Mouse (Mus musculus): ENCODE measurements around the gene Coro2b. TPM values are rescaled to one million over a fixed set of nuclear protein-coding genes. Genes with fewer than 3 reads are reported as not detected.

Coro2b gene
- polyA plus RNA-seq, 1 experiment from 2014 or later, result 32.5 TPM

DNA sequence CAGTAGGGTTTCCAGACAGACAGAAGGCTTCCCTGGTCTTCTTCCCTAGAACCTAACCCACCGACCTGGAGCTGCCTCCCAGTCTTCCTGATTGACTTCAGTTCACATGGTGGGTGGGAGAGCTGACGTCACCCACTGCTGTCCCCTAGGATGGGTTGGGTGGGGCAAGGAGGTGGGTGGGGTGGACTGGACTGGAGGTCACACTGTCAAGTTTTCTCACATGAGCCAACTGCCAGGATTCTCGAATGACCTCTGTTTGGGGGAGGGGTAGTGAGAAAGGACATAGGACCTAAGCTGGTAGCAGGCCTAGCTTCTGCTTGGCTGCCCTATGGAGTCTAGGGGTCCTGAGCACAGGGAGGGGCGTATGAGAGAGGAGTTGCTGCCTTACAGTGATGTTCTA lies 36.8 kb downstream of the Coro2b start:
- Histone ChIP-seq H3K4me3 (ENCODE audit: low read depth, low read length) (no peak overlapping the region), H3K36me3 (ENCODE audit: control insufficient read depth, insufficient read depth, low read length) (no peaks in the 10 kb centered on the region), H3K27me3 (ENCODE audit: control insufficient read depth, insufficient read depth, low read length) (no peaks in the 10 kb centered on the region), H3K9ac (replicated peaks; ENCODE audit: low read depth, low read length) (no peak overlapping the region), H3K9me3 (ENCODE audit: control insufficient read depth, low read length) (no peaks in the 10 kb centered on the region), H3K4me1 (ENCODE audit: control insufficient read depth, insufficient read depth, low read length) (peaks cover 4% of the 10 kb centered on the region; the same call in 1 of the 2 replicates), H3K27ac (ENCODE audit: low read depth, low read length) (no peak overlapping the region), H3K4me2 (ENCODE audit: low read depth, low read length) (no peak overlapping the region)
- no peak for ATAC-seq (ENCODE audit: low read depth)
- WGBS, result 81% methylated on average over 4 of the region's 4 CpGs

DNA sequence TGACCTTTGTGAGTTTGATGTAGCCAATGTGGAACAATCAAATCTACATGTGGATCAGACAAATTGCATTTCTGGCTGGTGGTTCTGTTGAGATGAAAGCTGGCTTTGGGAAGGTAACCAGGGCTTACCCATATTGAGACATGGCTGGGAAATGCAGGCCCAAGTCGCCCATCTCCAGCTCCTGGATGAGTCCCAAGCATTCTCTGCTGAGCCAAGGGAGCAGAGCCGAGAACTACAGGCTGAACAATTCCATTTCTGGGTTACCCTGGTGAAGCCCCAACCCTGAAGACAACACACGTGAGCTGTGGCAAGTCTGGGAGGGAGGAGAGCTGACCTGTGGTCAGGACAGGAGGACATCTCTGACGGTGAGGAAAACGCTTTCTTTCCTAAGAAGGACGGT lies 37.9 kb downstream of the Coro2b start:
- WGBS, result 89% methylated on average over 6 of the region's 6 CpGs
- H3K4me2 ChIP-seq (ENCODE audit: low read depth, low read length), result no peak overlapping the region

DNA sequence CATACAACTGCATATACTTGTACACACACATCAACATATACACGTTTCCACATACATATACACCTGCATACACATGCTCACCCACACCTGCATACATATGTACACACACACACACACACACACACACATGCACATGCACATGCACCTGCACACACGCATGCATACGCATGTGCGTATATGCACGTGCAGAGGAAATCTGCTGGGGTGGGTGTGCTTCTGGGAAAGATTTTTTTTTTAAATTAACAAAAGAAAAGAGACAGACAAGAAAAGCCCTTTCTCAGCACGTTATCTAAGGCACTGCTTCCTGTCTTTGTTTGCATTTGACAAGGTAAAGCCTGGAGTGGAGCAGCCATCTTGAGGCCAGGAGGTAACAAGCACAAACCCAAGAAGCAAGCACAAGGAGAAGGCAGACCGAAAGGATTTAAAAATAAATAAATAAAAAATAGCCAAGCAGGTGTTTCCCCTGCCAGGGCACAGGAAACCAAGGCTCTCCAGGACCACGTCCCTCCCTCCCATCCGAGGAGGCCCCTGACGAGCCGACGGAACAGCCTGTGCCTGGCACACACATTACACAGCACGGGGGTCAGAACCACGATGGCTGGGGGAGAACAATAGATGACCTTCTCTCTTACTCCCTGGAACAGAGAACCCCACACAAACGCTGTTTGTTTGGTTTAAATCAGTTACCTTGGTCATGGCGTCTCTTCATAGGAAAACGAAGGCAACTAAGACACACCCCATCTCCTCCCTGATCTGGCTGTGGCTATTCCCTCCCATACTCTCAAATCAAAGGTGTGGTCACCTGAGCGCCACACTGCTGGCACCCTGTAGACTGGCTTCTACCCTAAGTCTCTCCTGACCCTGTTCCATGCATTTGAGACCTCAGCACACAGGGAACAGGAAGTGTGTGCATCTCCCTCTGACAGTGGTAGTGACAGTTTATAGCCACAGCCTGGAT lies 39.4 kb downstream of the Coro2b start:
- WGBS, result 63% methylated on average over 18 of the region's 18 CpGs
- H3K4me2 ChIP-seq (ENCODE audit: low read depth, low read length), result no peak overlapping the region
- H3K27ac ChIP-seq (ENCODE audit: low read depth, low read length), result peak overlapping the region; percentile 13; the same call in 1 of the 2 replicates
- H3K36me3 ChIP-seq (ENCODE audit: control insufficient read depth, insufficient read depth, low read length), result no peaks in the 10 kb centered on the region
- no peak overlapping the region for H3K9ac ChIP-seq (replicated peaks; ENCODE audit: low read depth, low read length)
- H3K27me3 ChIP-seq (ENCODE audit: control insufficient read depth, insufficient read depth, low read length), result no peaks in the 10 kb centered on the region
- no peak for ATAC-seq (ENCODE audit: low read depth)
- no peaks in the 10 kb centered on the region for H3K9me3 ChIP-seq (ENCODE audit: control insufficient read depth, low read length)
- no peak overlapping the region for H3K4me3 ChIP-seq (ENCODE audit: low read depth, low read length)
- H3K4me1 ChIP-seq (ENCODE audit: control insufficient read depth, insufficient read depth, low read length), result peaks cover 4% of the 10 kb centered on the region; the same call in 1 of the 2 replicates

More for the DNA sequence above, 37.9 kb downstream of the Coro2b start:
- no peak for ATAC-seq (ENCODE audit: low read depth)
- H3K9me3 ChIP-seq (ENCODE audit: control insufficient read depth, low read length), result no peaks in the 10 kb centered on the region
- H3K4me1 ChIP-seq (ENCODE audit: control insufficient read depth, insufficient read depth, low read length), result peaks cover 4% of the 10 kb centered on the region; the same call in 1 of the 2 replicates
- no peak overlapping the region for H3K27ac ChIP-seq (ENCODE audit: low read depth, low read length)
- no peak overlapping the region for H3K9ac ChIP-seq (replicated peaks; ENCODE audit: low read depth, low read length)
- no peak overlapping the region for H3K4me3 ChIP-seq (ENCODE audit: low read depth, low read length)
- H3K36me3 ChIP-seq (ENCODE audit: control insufficient read depth, insufficient read depth, low read length), result no peaks in the 10 kb centered on the region
- H3K27me3 ChIP-seq (ENCODE audit: control insufficient read depth, insufficient read depth, low read length), result no peaks in the 10 kb centered on the region

DNA sequence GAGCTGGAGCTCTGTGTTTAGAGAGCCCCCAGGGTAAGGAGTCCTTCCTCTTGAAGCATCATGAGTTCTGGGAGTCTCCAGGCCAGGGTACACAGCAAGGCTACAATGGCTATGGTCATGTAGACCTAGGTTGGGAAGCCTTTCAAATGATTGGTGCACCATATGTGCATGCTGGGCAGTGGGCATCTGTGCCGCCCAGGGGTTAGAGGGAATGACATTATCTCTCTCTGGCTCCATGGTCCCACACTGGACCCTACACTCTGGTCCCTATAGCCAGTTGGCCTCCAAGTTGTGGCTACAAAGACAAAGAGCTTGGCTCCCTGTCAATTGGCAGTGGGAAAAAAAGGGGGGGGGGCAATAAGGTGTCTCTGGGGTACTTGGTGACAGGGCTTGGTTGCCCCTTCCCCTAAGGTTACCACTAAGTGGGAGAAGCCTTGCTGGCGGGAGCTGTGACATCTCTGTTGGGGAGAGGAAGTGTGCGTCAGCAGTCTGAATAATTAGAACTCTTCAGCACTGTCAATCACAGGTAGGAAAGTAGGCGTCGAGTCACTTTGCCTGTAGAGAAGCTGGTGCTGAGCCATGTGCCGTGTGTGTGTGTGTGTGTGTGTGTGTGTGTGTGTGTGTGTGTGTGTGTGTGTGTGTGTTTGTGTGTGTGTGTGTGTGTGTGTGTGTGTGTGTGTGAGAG lies 44.4 kb downstream of the Coro2b start:
- no peaks in the 10 kb centered on the region for H3K27me3 ChIP-seq (ENCODE audit: control insufficient read depth, insufficient read depth, low read length)
- WGBS, result 78% methylated on average over 6 of the region's 6 CpGs
- no peak for ATAC-seq (ENCODE audit: low read depth)

DNA sequence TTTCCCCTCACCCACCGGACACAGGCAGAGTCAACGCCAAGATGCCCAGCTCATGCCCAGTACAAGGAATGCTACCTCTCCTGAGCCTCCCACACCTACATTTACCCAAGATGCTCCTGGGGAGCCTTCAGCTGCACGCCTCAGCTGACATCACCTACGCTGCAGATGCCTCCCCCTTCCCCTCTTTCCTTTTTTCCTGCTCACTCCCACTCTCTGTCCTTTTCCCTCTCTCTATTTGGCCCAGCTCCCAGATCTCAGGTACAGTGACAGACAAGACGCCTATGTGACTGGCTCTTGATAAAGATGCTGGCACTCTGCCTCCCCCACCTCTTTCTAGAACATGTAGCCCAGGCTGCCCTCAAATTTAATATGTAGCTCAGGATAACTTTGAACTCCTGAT lies 45.2 kb downstream of the Coro2b start:
- no peaks in the 10 kb centered on the region for H3K36me3 ChIP-seq (ENCODE audit: control insufficient read depth, insufficient read depth, low read length)
- no peak overlapping the region for H3K9ac ChIP-seq (replicated peaks; ENCODE audit: low read depth, low read length)
- H3K4me1 ChIP-seq (ENCODE audit: control insufficient read depth, insufficient read depth, low read length), result 0 out of 2 replicates have a peak, but pooled peaks cover 2% of the 10 kb centered on the region
- H3K27ac ChIP-seq (ENCODE audit: low read depth, low read length), result no peak overlapping the region
- H3K4me2 ChIP-seq (ENCODE audit: low read depth, low read length), result no peak overlapping the region
- H3K9me3 ChIP-seq (ENCODE audit: control insufficient read depth, low read length), result no peaks in the 10 kb centered on the region
- H3K27me3 ChIP-seq (ENCODE audit: control insufficient read depth, insufficient read depth, low read length), result no peaks in the 10 kb centered on the region
- ATAC-seq (ENCODE audit: low read depth), result no peak
- 89% methylated on average over 5 of the region's 5 CpGs for WGBS
- no peak overlapping the region for H3K4me3 ChIP-seq (ENCODE audit: low read depth, low read length)

More for the DNA sequence above, 44.4 kb downstream of the Coro2b start:
- Histone ChIP-seq H3K9ac (replicated peaks; ENCODE audit: low read depth, low read length) (no peak overlapping the region), H3K9me3 (ENCODE audit: control insufficient read depth, low read length) (no peaks in the 10 kb centered on the region), H3K36me3 (ENCODE audit: control insufficient read depth, insufficient read depth, low read length) (no peaks in the 10 kb centered on the region), H3K27ac (ENCODE audit: low read depth, low read length) (no peak overlapping the region), H3K4me3 (ENCODE audit: low read depth, low read length) (no peak overlapping the region), H3K4me2 (ENCODE audit: low read depth, low read length) (no peak overlapping the region), H3K4me1 (ENCODE audit: control insufficient read depth, insufficient read depth, low read length) (no peaks in the 10 kb centered on the region)

DNA sequence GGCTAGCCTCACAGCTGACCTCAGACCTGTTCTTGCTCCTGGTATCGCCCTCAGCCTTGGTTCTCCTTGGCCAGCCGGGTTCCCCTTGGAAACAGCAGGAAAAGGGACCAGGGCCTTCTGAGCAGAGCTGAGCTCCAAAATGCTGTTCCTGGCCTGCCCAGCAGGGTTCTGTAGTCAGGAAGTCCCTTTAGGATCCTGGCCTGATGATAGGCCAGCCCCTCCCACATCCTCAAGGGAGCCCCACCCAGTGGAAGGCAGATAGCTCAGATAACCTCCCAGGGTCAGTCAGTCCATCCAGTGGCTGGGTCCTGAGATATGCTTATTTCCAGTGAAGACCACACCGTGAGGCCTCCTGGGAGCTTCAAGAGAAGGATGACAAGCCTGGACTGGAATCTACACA lies 45.7 kb downstream of the Coro2b start:
- no peaks in the 10 kb centered on the region for H3K27me3 ChIP-seq (ENCODE audit: control insufficient read depth, insufficient read depth, low read length)
- no peak overlapping the region for H3K4me2 ChIP-seq (ENCODE audit: low read depth, low read length)
- 65% methylated on average over 3 of the region's 3 CpGs for WGBS
- H3K4me1 ChIP-seq (ENCODE audit: control insufficient read depth, insufficient read depth, low read length), result 0 out of 2 replicates have a peak, but pooled peaks cover 2% of the 10 kb centered on the region
- H3K27ac ChIP-seq (ENCODE audit: low read depth, low read length), result no peak overlapping the region
- no peak overlapping the region for H3K9ac ChIP-seq (replicated peaks; ENCODE audit: low read depth, low read length)
- no peak for ATAC-seq (ENCODE audit: low read depth)
- no peaks in the 10 kb centered on the region for H3K36me3 ChIP-seq (ENCODE audit: control insufficient read depth, insufficient read depth, low read length)
- no peak overlapping the region for H3K4me3 ChIP-seq (ENCODE audit: low read depth, low read length)
- H3K9me3 ChIP-seq (ENCODE audit: control insufficient read depth, low read length), result no peaks in the 10 kb centered on the region

DNA sequence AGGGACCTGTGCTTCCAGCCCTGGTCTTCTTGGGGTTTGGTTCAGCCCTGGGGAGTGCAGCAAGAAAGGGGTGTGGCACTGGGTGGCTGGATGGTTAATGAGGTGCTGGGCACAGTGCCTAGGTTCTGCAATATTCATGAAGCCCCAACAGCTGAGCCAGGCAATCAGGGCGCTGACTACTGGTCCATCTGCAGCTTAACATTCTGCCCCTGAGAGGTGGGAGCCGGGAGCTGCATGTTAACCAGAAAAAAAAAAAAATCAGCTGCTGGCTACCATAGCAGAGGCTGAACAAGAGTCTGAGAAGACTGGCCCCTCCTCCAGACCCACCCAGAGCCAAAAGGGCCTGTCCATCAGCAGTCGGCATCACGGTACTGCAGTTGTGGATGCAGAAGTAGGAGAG lies 52.7 kb downstream of the Coro2b start:
- H3K4me1 ChIP-seq (ENCODE audit: control insufficient read depth, insufficient read depth, low read length), result 0 out of 2 replicates have a peak, but pooled peaks cover 5% of the 10 kb centered on the region
- H3K4me3 ChIP-seq (ENCODE audit: low read depth, low read length), result no peak overlapping the region
- no peak overlapping the region for H3K4me2 ChIP-seq (ENCODE audit: low read depth, low read length)
- H3K36me3 ChIP-seq (ENCODE audit: control insufficient read depth, insufficient read depth, low read length), result no peaks in the 10 kb centered on the region
- no peaks in the 10 kb centered on the region for H3K9me3 ChIP-seq (ENCODE audit: control insufficient read depth, low read length)
- peak; percentile 54; the same call in 1 of the 2 replicates for ATAC-seq (ENCODE audit: low read depth)
- no peak overlapping the region for H3K9ac ChIP-seq (replicated peaks; ENCODE audit: low read depth, low read length)
- no peaks in the 10 kb centered on the region for H3K27me3 ChIP-seq (ENCODE audit: control insufficient read depth, insufficient read depth, low read length)
- H3K27ac ChIP-seq (ENCODE audit: low read depth, low read length), result no peak overlapping the region
- WGBS, result 24% methylated on average over 4 of the region's 4 CpGs

DNA sequence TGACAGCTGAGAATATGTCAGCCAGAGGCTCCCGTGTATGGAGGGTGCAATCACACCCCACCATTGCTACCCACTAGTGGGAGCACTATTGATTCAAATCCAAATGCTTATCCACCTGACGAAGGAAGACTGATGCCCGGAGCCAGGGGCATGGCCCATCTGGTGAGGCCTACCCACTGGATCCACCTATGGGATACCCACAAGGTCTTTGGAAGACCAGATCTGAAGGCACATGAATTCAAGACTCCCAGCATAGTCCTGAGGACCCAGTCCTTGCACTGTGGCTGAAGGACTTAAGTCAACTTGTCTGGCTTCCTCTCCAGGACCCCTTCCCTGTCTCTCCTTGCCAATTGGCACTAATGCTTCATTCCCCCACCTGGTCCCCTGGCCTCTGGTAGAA lies 54.1 kb downstream of the Coro2b start:
- Histone ChIP-seq H3K9me3 (ENCODE audit: control insufficient read depth, low read length) (no peaks in the 10 kb centered on the region), H3K4me1 (ENCODE audit: control insufficient read depth, insufficient read depth, low read length) (0 out of 2 replicates have a peak, but pooled peaks cover 5% of the 10 kb centered on the region), H3K27ac (ENCODE audit: low read depth, low read length) (no peak overlapping the region), H3K9ac (replicated peaks; ENCODE audit: low read depth, low read length) (no peak overlapping the region), H3K4me3 (ENCODE audit: low read depth, low read length) (no peak overlapping the region), H3K4me2 (ENCODE audit: low read depth, low read length) (no peak overlapping the region), H3K36me3 (ENCODE audit: control insufficient read depth, insufficient read depth, low read length) (no peaks in the 10 kb centered on the region), H3K27me3 (ENCODE audit: control insufficient read depth, insufficient read depth, low read length) (no peaks in the 10 kb centered on the region)
- 86% methylated on average over 3 of the region's 3 CpGs for WGBS
- no peak for ATAC-seq (ENCODE audit: low read depth)
